25 mouse cellular contexts compared by ENCODE assay signal in genomic region chr2:70505229-70505628, GRCm38 (mm10). TPM values are rescaled to one million over a fixed set of nuclear protein-coding genes. Genes with fewer than 3 reads are reported as not detected.
A peak's percentile ranks its signal among the peaks of the same experiment; 100 is the strongest.
DNase-seq lines count a peak whose midpoint lies in the region; ATAC-seq and TF ChIP-seq lines count a peak whose summit lies in the region.
"Had no signal": no experiment of that assay in that cellular context is flagged by ENCODE, and none has a peak within 500 bp of the region (broad histone marks: within the 10 kb centered on the region; RNA-seq: fewer than 3 reads in every experiment).

No protein-coding gene starts in this region.

- WGBS in heart, postnatal 0 days = 17% methylated on average over 1 of the region's 1 CpGs

- TF ChIP-seq EP300 in heart, postnatal 0 days (IDR thresholded peaks at IDR 0.05; ENCODE audit: low read depth) = no peak
- TF ChIP-seq EP300 in CH12.LX (IDR thresholded peaks at IDR 0.05; ENCODE audit: low read length) = no peak

- H3K27me3 ChIP-seq in heart, postnatal 0 days (ENCODE audit: control insufficient read depth, insufficient read depth, low read length) = 0 out of 2 replicates have a peak, but pooled peaks cover 9% of the 10 kb centered on the region
- H3K27me3 ChIP-seq in CH12.LX (replicated peaks) = no peaks in the 10 kb centered on the region
- H3K27me3 ChIP-seq: embryonic facial prominence, embryonic 12.5 days; limb, embryonic 15.5 days had no signal

- H3K4me3 ChIP-seq in heart, postnatal 0 days (ENCODE audit: low read depth, low read length) = no peak overlapping the region
- H3K4me3 ChIP-seq in layer of hippocampus, adult 2 months = no peak overlapping the region
- H3K4me3 ChIP-seq in CH12.LX (replicated peaks in 1 of 3; ENCODE audit: low read depth in 2 of 3, low read length in 2 of 3, poor library complexity in 1 of 3) = no peak overlapping the region
- H3K4me3 ChIP-seq: embryonic facial prominence, embryonic 12.5 days; limb, embryonic 15.5 days; midbrain, embryonic 10.5 days; myocyte had no signal

- dilution Hi-C loops in CH12.LX (cut with MboI; ENCODE audit: extremely low pct_ligation_motif_present, extremely low pct_unique_long_range_greater_than_20kb, low sequenced_read_pairs) = no loop called here

- DNase-seq in heart, postnatal 0 days (ENCODE audit: low spot score) = peak; percentile 26
- DNase-seq in heart, adult 18-20 months = no peak
- no peak for DNase-seq in layer of hippocampus, adult 2 months (ENCODE audit: low spot score in 2 of 2)
- no peak for DNase-seq in layer of hippocampus, postnatal 10 days (ENCODE audit: low spot score in 2 of 2)
- DNase-seq in CH12.LX (ENCODE audit: extremely low read depth) = no peak
- peak; percentile 50 for DNase-seq in brain, embryonic 14.5 days (ENCODE audit: low read depth)
- no peak for DNase-seq in cerebellum, adult 9-11 months
- DNase-seq in MN1 (ENCODE audit: low spot score) = no peak
- DNase-seq: adrenal gland, adult 2 months; cerebellum, adult 11 months; gastrocnemius, postnatal 10 days; heart, postnatal 36 days; layer of hippocampus, postnatal 36 days; retina, postnatal 1 day; right cerebral cortex, postnatal 4 days; thymus, postnatal 14 days had no signal

- H3K36me3 ChIP-seq in heart, postnatal 0 days (replicated peaks; ENCODE audit: control insufficient read depth, insufficient read depth, low read length) = no peaks in the 10 kb centered on the region
- H3K36me3 ChIP-seq in CH12.LX (replicated peaks in 1 of 2; ENCODE audit: control insufficient read depth in 1 of 2, insufficient read depth in 1 of 2, low read length in 1 of 2) = no peaks in the 10 kb centered on the region
- H3K36me3 ChIP-seq: embryonic facial prominence, embryonic 12.5 days; limb, embryonic 15.5 days; midbrain, embryonic 10.5 days had no signal

- no peak for ATAC-seq in heart, postnatal 0 days (ENCODE audit: insufficient read depth, low read depth)
- ATAC-seq: inflammation-experienced regulatory T-cells, adult 6 months had no signal

- no peaks in the 10 kb centered on the region for H3K9me3 ChIP-seq in heart, postnatal 0 days (replicated peaks; ENCODE audit: control insufficient read depth, low read length)
- H3K9me3 ChIP-seq in CH12.LX (replicated peaks; ENCODE audit: low read length) = peaks cover 2% of the 10 kb centered on the region
- H3K9me3 ChIP-seq: embryonic facial prominence, embryonic 12.5 days; limb, embryonic 15.5 days; midbrain, embryonic 10.5 days had no signal

- peak; percentile 20 for TF ChIP-seq RAD21 in CH12.LX (IDR thresholded peaks at IDR 0.05; ENCODE audit: low read depth, low read length)

- in situ Hi-C loops in CH12.LX (cut with MboI; ENCODE audit: low pct_ligation_motif_present, low pct_unique_long_range_greater_than_20kb, low sequenced_read_pairs) = no loop called here

- H3K4me1 ChIP-seq in heart, postnatal 0 days (ENCODE audit: control insufficient read depth, insufficient read depth) = peaks cover 6% of the 10 kb centered on the region; the same call in 1 of the 2 replicates
- peaks cover 4 to 21% of the 10 kb centered on the region in 2 experiments; a peak in 2 of 4 replicates for H3K4me1 ChIP-seq in CH12.LX (ENCODE audit: control insufficient read depth in 1 of 2, insufficient read depth in 2 of 2)

- H3K9ac ChIP-seq in heart, postnatal 0 days (replicated peaks; ENCODE audit: low read depth, low read length) = no peak overlapping the region
- H3K9ac ChIP-seq in CH12.LX (ENCODE audit: insufficient read depth, low read depth) = no peak overlapping the region
- H3K9ac ChIP-seq: embryonic facial prominence, embryonic 12.5 days; limb, embryonic 15.5 days had no signal

- no peak for TF ChIP-seq CTCF in heart, postnatal 0 days (IDR thresholded peaks at IDR 0.05; ENCODE audit: low read depth)
- TF ChIP-seq CTCF in layer of hippocampus, adult 2 months (conservative IDR thresholded peaks at IDR 0.05) = peak; percentile 59
- peak in 1 of 2 experiments; percentile 9; a peak in 1 of 4 replicates for TF ChIP-seq CTCF in CH12.LX (conservative IDR thresholded peaks at IDR 0.05 in 1 of 2, IDR thresholded peaks at IDR 0.05 in 1 of 2; ENCODE audit: low read depth in 2 of 2, low read length in 2 of 2)
- TF ChIP-seq CTCF in brain, embryonic 14.5 days (IDR thresholded peaks at IDR 0.05; ENCODE audit: borderline replicate concordance, extremely low read depth, insufficient read depth, insufficient read length) = no peak

- no peak overlapping the region for H3K4me2 ChIP-seq in heart, postnatal 0 days (ENCODE audit: low read depth, low read length)
- H3K4me2 ChIP-seq in CH12.LX (ENCODE audit: insufficient read depth, low read depth, poor library complexity, severe bottlenecking) = peak overlapping the region; percentile 65; the same call in 1 of the 2 replicates
- H3K4me2 ChIP-seq: embryonic facial prominence, embryonic 12.5 days; limb, embryonic 15.5 days had no signal

- no peak for TF ChIP-seq POLR2A in CH12.LX (IDR thresholded peaks at IDR 0.05; ENCODE audit: low read depth, low read length)
- no peak for TF ChIP-seq POLR2A in brain, embryonic 14.5 days (IDR thresholded peaks at IDR 0.05; ENCODE audit: borderline replicate concordance, extremely low read depth, insufficient read depth, insufficient read length, poor library complexity, severe bottlenecking)

- no peaks in the 10 kb centered on the region for H3K79me2 ChIP-seq in CH12.LX (replicated peaks; ENCODE audit: control insufficient read depth, extremely low read depth, insufficient read depth, poor library complexity, severe bottlenecking)

- H3K27ac ChIP-seq in heart, postnatal 0 days (ENCODE audit: low read depth) = no peak overlapping the region
- H3K27ac ChIP-seq in layer of hippocampus, adult 2 months = no peak overlapping the region
- no peak overlapping the region for H3K27ac ChIP-seq in CH12.LX (ENCODE audit: insufficient read depth, low read depth)
- H3K27ac ChIP-seq: embryonic facial prominence, embryonic 12.5 days; limb, embryonic 15.5 days; midbrain, embryonic 10.5 days had no signal

TF ChIP-seq in CH12.LX, 34 proteins besides CTCF, POLR2A, EP300 and RAD21:
- TF ChIP-seq ZC3H11A (IDR thresholded peaks at IDR 0.05; ENCODE audit: low read depth, low read length) (no peak), MXI1 (IDR thresholded peaks at IDR 0.05; ENCODE audit: low read depth, low read length) (no peak), MAZ (IDR thresholded peaks at IDR 0.05; ENCODE audit: low read depth, low read length) (no peak), NRF1 (IDR thresholded peaks at IDR 0.05; ENCODE audit: low read depth, low read length) (no peak), IRF4 (IDR thresholded peaks at IDR 0.05; ENCODE audit: low read depth, low read length) (no peak), USF2 (conservative IDR thresholded peaks at IDR 0.05; ENCODE audit: low read depth, low read length) (no peak), MAX (IDR thresholded peaks at IDR 0.05; ENCODE audit: low read length) (no peak), MYC (IDR thresholded peaks at IDR 0.05; ENCODE audit: low read depth, low read length) (no peak), HCFC1 (IDR thresholded peaks at IDR 0.05; ENCODE audit: low read depth, low read length) (no peak), JUND (conservative IDR thresholded peaks at IDR 0.05; ENCODE audit: low read depth, low read length) (no peak), ZKSCAN1 (IDR thresholded peaks at IDR 0.05; ENCODE audit: borderline replicate concordance, low read depth, low read length) (no peak), CHD1 (IDR thresholded peaks at IDR 0.05; ENCODE audit: low read depth, low read length) (no peak), GABPA (IDR thresholded peaks at IDR 0.05; ENCODE audit: insufficient replicate concordance, low read depth, low read length) (no peak), SMC3 (IDR thresholded peaks at IDR 0.05; ENCODE audit: low read depth, low read length) (no peak)
TF ChIP-seq in CH12.LX: peak in this region for 0.

RNA-seq across cellular contexts. Expression of gene Erich2, which starts 3.4 kb away (rescaled TPM):
- total RNA-seq in heart, postnatal 0 days (2014; rRNA removed; ENCODE audit: low replicate concordance) = not detected in 2 replicates
- polyA plus RNA-seq in heart, postnatal 0 days (2015; fragmentation: Nextera tagmentation; extraction: Ambion mirVana) = 0.19 and 1.2 TPM in 2 replicates
- 1 to 10 TPM in 1 of 2 experiments, not detected in 1; 1.3 TPM for total RNA-seq in heart, adult 18-20 months (2021)
- total RNA-seq in layer of hippocampus, adult 2 months (2021) = under 1 TPM in 1 of 2 experiments, not detected in 1; 0.39 TPM
- 1 to 10 TPM; 1.1 to 2.0 TPM for total RNA-seq in layer of hippocampus, postnatal 10 days (2021)
- total RNA-seq in CH12.LX (2012; rRNA removed) (not detected in 2 replicates), CH12.LX (2014; rRNA removed) (not detected in 2 replicates)
- 0.24 and 0.27 TPM in 2 replicates for polyA plus RNA-seq in CH12.LX (2012; ENCODE audit: insufficient read length, low read depth)
- polyA plus RNA-seq in brain, embryonic 14.5 days (2012; rRNA removed) = 2.3 and 2.6 TPM in 2 replicates
- total RNA-seq: common myeloid progenitor, adult 5-6 weeks; ES-E14; gastrocnemius, postnatal 10 days; heart, postnatal 36 days; neutrophil, adult 5-6 weeks had no signal
- polyA plus RNA-seq: inflammation-experienced regulatory T-cells, adult 6 months had no signal

RNA-seq across cellular contexts. Expression of gene Sp5, which starts 30.5 kb away (rescaled TPM):
- total RNA-seq in heart, postnatal 0 days (2014; rRNA removed; ENCODE audit: low replicate concordance) = 2.6 TPM in 1 of 2 replicates, not detected in the other
- 0.11 and 0.15 TPM in 2 replicates for polyA plus RNA-seq in heart, postnatal 0 days (2015; fragmentation: Nextera tagmentation; extraction: Ambion mirVana)
- total RNA-seq in heart, adult 18-20 months (2021) = not detected
- under 1 TPM; 0.39 to 0.51 TPM for total RNA-seq in layer of hippocampus, adult 2 months (2021)
- 1 to 10 TPM in 1 of 2 experiments, under 1 TPM in 1; 0.98 to 1.3 TPM for total RNA-seq in layer of hippocampus, postnatal 10 days (2021)
- total RNA-seq in CH12.LX (2012; rRNA removed) (not detected in 2 replicates), CH12.LX (2014; rRNA removed) (not detected in 2 replicates)
- polyA plus RNA-seq in CH12.LX (2012; ENCODE audit: insufficient read length, low read depth) = not detected in 2 replicates
- polyA plus RNA-seq in brain, embryonic 14.5 days (2012; rRNA removed) = 18.8 and 19.2 TPM in 2 replicates
- total RNA-seq: common myeloid progenitor, adult 5-6 weeks; gastrocnemius, postnatal 10 days; heart, adult 8-10 months; neutrophil, adult 5-6 weeks had no signal
- polyA plus RNA-seq: inflammation-experienced regulatory T-cells, adult 6 months; myocyte had no signal

RNA-seq across cellular contexts. Expression of gene Gad1, which starts 47.6 kb away (rescaled TPM):
- not detected in 2 replicates for total RNA-seq in heart, postnatal 0 days (2014; rRNA removed; ENCODE audit: low replicate concordance)
- 0.05 and 0.11 TPM in 2 replicates for polyA plus RNA-seq in heart, postnatal 0 days (2015; fragmentation: Nextera tagmentation; extraction: Ambion mirVana)
- total RNA-seq in heart, adult 18-20 months (2021) = under 1 TPM in 1 of 2 experiments, not detected in 1; 0.17 TPM
- total RNA-seq in layer of hippocampus, adult 2 months (2021) = 100 to 1,000 TPM; 343 to 384 TPM
- 100 to 1,000 TPM; 188 to 209 TPM for total RNA-seq in layer of hippocampus, postnatal 10 days (2021)
- total RNA-seq in CH12.LX (2012; rRNA removed) = 0.50 and 1.4 TPM in 2 replicates
- total RNA-seq in CH12.LX (2014; rRNA removed) = 1.7 and 1.9 TPM in 2 replicates
- polyA plus RNA-seq in CH12.LX (2012; ENCODE audit: insufficient read length, low read depth) = 1.2 and 1.3 TPM in 2 replicates
- polyA plus RNA-seq in brain, embryonic 14.5 days (2012; rRNA removed) = 140 and 158 TPM in 2 replicates
- total RNA-seq: common myeloid progenitor, adult 5-6 weeks had no signal
- polyA plus RNA-seq: myocyte had no signal

Comparison
In these comparisons a context has a peak if more than half of its experiments do, and no peak if none do; other contexts are left out.
1. DNase-seq: peak in heart, postnatal 0 days (single experiment) and brain, embryonic 14.5 days (single experiment); none in heart, adult 18-20 months (0 of 2), layer of hippocampus, adult 2 months (0 of 2), layer of hippocampus, postnatal 10 days (0 of 2), CH12.LX (single experiment), cerebellum, adult 9-11 months (single experiment) and MN1 (single experiment).
2. RNA of gene Gad1, which starts 47.6 kb away (total RNA-seq): 343 to 384 TPM in layer of hippocampus, adult 2 months and 188 to 209 TPM in layer of hippocampus, postnatal 10 days; 0.50 to 1.9 TPM in CH12.LX, 0.17 TPM in heart, adult 18-20 months and not detected in heart, postnatal 0 days; every median in the first group is over 10 times any median in the second.